Mouse (Mus musculus): ENCODE results near the gene Fv1.

DNA sequence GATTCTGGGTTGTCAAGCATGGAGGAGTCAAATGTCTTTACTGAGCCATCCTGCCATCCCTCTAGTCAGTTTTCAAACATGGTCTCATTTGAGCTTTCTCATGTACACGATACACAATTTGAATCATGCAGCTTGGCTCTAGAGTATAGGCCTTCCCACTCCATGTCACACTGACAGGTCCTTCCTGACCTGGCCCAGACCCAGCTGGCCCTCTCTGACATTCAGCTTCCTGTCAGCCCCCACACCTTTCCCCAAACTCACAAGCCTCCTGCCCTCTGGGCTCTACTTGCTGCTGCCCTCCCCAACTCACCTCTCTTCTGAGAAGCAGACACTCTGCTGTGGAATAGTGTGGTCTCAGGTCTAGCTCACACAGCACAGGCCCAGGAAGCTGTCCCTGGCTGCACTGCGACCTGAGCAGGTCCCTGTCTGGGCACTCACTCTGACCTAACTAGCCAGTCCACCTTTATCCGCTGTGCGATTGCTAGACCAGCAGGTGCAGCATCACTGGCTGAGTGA is 27.1 kb downstream of the Fv1 start:
- TF ChIP-seq CTCF (IDR thresholded peaks at IDR 0.05; ENCODE audit: insufficient read depth, low read depth, low read length) (no peak), POLR2A (IDR thresholded peaks at IDR 0.05; ENCODE audit: insufficient read depth, low read depth, low read length) (no peak)
